Mouse (Mus musculus): ENCODE measurements at regions not wholly inside any gene's neighbourhood (a gene's known extent, or its start where the extent isn't known, plus 50 kb on each side); places are given as distances from the start of the nearest gene placed in this dataset.
"Not testable (repeated sequence)": the region's sequence is repeated elsewhere in the genome, so short reads cannot be mapped to it uniquely, and the experiment has no call there.

DNA sequence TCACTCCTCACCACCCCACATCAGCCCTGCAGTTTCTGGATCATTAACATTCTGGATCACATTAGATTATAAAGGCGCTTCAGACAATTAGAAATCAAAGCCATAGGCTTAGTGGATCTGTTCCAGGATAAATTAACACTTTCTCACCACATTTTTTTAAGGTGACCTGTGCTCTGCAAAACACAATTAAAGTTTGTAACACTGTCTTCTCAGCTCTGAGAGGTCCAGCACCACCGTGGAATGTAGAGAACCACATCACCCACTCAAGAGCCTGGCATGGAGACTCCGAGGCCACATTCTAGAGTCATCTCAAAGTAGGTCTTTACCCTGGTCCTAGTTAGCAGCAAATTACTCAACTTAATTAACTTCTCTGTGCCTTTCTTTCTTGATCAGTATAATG lies 58.4 kb upstream of the Galnt18 start:
- ATAC-seq (ENCODE audit: low FRiP score, low read depth) = no peak

GRCm38 (mm10) chr7:111834356-111834755 lies 54.6 kb upstream of the Galnt18 start:
- H3K4me1 ChIP-seq (replicated peaks); ATAC-seq (ENCODE audit: low FRiP score, low read depth); H3K4me3 ChIP-seq; H3K9me3 ChIP-seq; H3K9ac ChIP-seq; H3K36me3 ChIP-seq; H3K27me3 ChIP-seq; H3K27ac ChIP-seq (replicated peaks); H3K4me2 ChIP-seq: not testable (repeated sequence)

More for the DNA sequence above, 58.4 kb upstream of the Galnt18 start:
- Histone ChIP-seq H3K4me1 (replicated peaks) (no peaks in the 10 kb centered on the region), H3K27me3 (no peaks in the 10 kb centered on the region), H3K36me3 (no peaks in the 10 kb centered on the region), H3K4me2 (no peak overlapping the region), H3K9me3 (no peaks in the 10 kb centered on the region), H3K4me3 (no peak overlapping the region), H3K9ac (no peak overlapping the region), H3K27ac (replicated peaks) (no peak overlapping the region)
- 77% methylated on average over 3 of the region's 3 CpGs for WGBS

GRCm38 (mm10) chr7:111829931-111830330 lies 50.2 kb upstream of the Galnt18 start:
- ATAC-seq (ENCODE audit: low FRiP score, low read depth) = no peak
- H3K9me3 ChIP-seq = no peaks in the 10 kb centered on the region
- H3K4me1 ChIP-seq (replicated peaks) = no peaks in the 10 kb centered on the region
- no peak overlapping the region for H3K27ac ChIP-seq (replicated peaks)
- H3K9ac ChIP-seq = no peak overlapping the region
- H3K36me3 ChIP-seq = no peaks in the 10 kb centered on the region
- no peak overlapping the region for H3K4me3 ChIP-seq
- WGBS = 86% methylated on average over 1 of the region's 1 CpGs
- H3K4me2 ChIP-seq = no peak overlapping the region
- H3K27me3 ChIP-seq = no peaks in the 10 kb centered on the region
